Mouse (Mus musculus) liver, adult 2 months (tissue): ENCODE measurements at regions not wholly inside any gene's neighbourhood (a gene's known extent, or its start where the extent isn't known, plus 50 kb on each side); places are given as distances from the start of the nearest gene placed in this dataset.

Experiments used
- DNase-seq: peaks from one replicate; pipeline ENCODE4 v3.0.0-alpha.2; 2011; ENCODE audit warnings: low read depth, low spot score; ENCODE audit errors: extremely low read depth
- H3K27ac ChIP-seq: fragments of 200-500 bp; replicated peaks from 2 replicates; pipeline ENCODE4 v1.5.1; 2012; ENCODE audit warnings: low read depth, mild to moderate bottlenecking, control low read depth, inconsistent platforms, low read length; ENCODE audit not compliant: insufficient read depth
- H3K27me3 ChIP-seq: fragments of 200-500 bp; 2 replicates; pipeline ENCODE4 v1.6.1; 2012; ENCODE audit warnings: mild to moderate bottlenecking, moderate library complexity, low read length, inconsistent platforms; ENCODE audit not compliant: control insufficient read depth, insufficient read depth
- H3K36me3 ChIP-seq: fragments of 200-500 bp; 2 replicates; pipeline ENCODE4 v1.6.1; 2012; ENCODE audit warnings: low read length, inconsistent platforms; ENCODE audit not compliant: control insufficient read depth, insufficient read depth
- H3K4me1 ChIP-seq: fragments of 200-500 bp; 2 replicates; pipeline ENCODE4 v1.6.1; 2011; ENCODE audit warnings: low read length; ENCODE audit not compliant: control insufficient read depth, insufficient read depth
- H3K4me3 ChIP-seq: fragments of 200-500 bp; 2 replicates; pipeline ENCODE4 v1.5.1; 2011; ENCODE audit warnings: low read depth, mild to moderate bottlenecking, control low read depth, low read length, moderate library complexity; ENCODE audit not compliant: insufficient read depth
- H3K79me2 ChIP-seq: fragments of 200-500 bp; 2 replicates; pipeline ENCODE4 v1.6.1; 2012; ENCODE audit warnings: inconsistent platforms, mild to moderate bottlenecking, low read length, moderate library complexity; ENCODE audit not compliant: control insufficient read depth, insufficient read depth
- H3K9ac ChIP-seq: fragments of 200-500 bp; 2 replicates; pipeline ENCODE4 v1.6.1; 2012; ENCODE audit warnings: low read depth, mild to moderate bottlenecking, control low read depth, inconsistent platforms, low read length
- CTCF ChIP-seq: fragments of 200-500 bp; IDR thresholded peaks from 2 replicates; pipeline ENCODE4 v1.5.1; 2011; ENCODE audit warnings: low read depth, low read length, control low read depth
- POLR2A ChIP-seq: fragments of 200-500 bp; IDR thresholded peaks from 2 replicates; pipeline ENCODE4 v1.6.1; 2011; ENCODE audit warnings: low read length, control low read depth; ENCODE audit not compliant: insufficient read depth; ENCODE audit errors: extremely low read depth
- WGBS: fragments of 180-500 bp; shearing (Covaris S2); methylation state at CpG from one replicate; pipeline ENCODE4 v1.1.7; 2018; 5-methylcytosine and 5-hydroxymethylcytosine counted together

DNA sequence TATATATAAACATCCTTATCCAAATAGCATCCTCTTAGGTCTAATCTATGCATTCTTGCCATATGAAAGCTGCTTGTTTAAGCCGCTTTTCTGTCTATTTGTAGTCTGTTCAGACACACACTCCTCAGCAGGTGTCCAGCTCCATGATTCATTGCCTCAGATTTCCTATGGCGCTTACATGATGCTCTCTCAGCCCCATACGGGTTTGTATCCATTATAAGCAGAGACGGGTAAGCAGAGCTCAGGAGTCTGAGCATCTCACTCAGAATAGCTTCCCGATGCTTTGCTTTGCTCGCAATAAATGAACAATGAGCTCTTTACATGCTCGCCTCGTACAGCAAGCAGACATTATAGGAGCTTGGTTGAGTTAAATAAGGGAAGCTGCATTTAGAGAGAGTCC lies 521.3 kb upstream of the Ptbp2 start:
- 88% methylated on average over 8 of the region's 8 CpGs for WGBS
- H3K27ac ChIP-seq = no peak overlapping the region

More for the DNA sequence above, 521.3 kb upstream of the Ptbp2 start:
- H3K27me3 ChIP-seq = no peaks in the 10 kb centered on the region
- no peaks in the 10 kb centered on the region for H3K79me2 ChIP-seq
- no peaks in the 10 kb centered on the region for H3K4me1 ChIP-seq
- DNase-seq = no peak
- no peak overlapping the region for H3K9ac ChIP-seq
- no peaks in the 10 kb centered on the region for H3K36me3 ChIP-seq
- TF ChIP-seq CTCF = no peak
- no peak for TF ChIP-seq POLR2A
- H3K4me3 ChIP-seq = no peak overlapping the region
